Comparison of ENCODE assay signal across 22 mouse cellular contexts in genomic region chr14:33348146-33348545, GRCm38 (mm10).
DNase-seq lines count a peak whose midpoint lies in the region; TF ChIP-seq lines count a peak whose summit lies in the region.
"Had no signal": no experiment of that assay in that cellular context is flagged by ENCODE, and none has a peak within 500 bp of the region (broad histone marks: within the 10 kb centered on the region; RNA-seq: fewer than 3 reads in every experiment).

No protein-coding gene starts in this region.

- H3K4me1 ChIP-seq in lung, adult 2 months (ENCODE audit: control insufficient read depth, insufficient read depth, low read length): peaks cover 15% of the 10 kb centered on the region

- TF ChIP-seq CTCF in lung, adult 2 months (IDR thresholded peaks at IDR 0.05; ENCODE audit: insufficient read depth, low read length): no peak

- 14% methylated on average over 1 of the region's 1 CpGs for WGBS in lung, adult 2 months

- DNase-seq in lung, adult 18-20 months: peak; percentile 57 to 70
- DNase-seq in lung, adult 2 months: no peak
- peak; percentile 39 for DNase-seq in lung, postnatal 14 days
- DNase-seq in lung, postnatal 36 days: peak; percentile 58
- no peak for DNase-seq in heart, adult 9 months (ENCODE audit: low spot score in 2 of 2)
- DNase-seq in testis, postnatal 10 days (ENCODE audit: low spot score): no peak
- no peak for DNase-seq in adrenal gland, adult 18-20 months (ENCODE audit: low spot score in 2 of 2)
- DNase-seq: adrenal gland, adult 2 months; adrenal gland, postnatal 25 days; B cell, adult 2 months; cerebellum, adult 11 months; cerebellum, adult 18-20 months; cerebellum, adult 8-10 months; cerebellum, adult 9-11 months; cerebellum, postnatal 14 days; cerebellum, postnatal 36 days; embryo, embryonic 11 days had no signal

- no peak overlapping the region for H3K4me3 ChIP-seq in lung, adult 2 months (replicated peaks; ENCODE audit: extremely low read depth, low read depth, low read length)
- H3K4me3 ChIP-seq: embryonic facial prominence, embryonic 13.5 days; embryonic facial prominence, embryonic 15.5 days; erythroblast, embryonic 14.5 days; forebrain, embryonic 10.5 days; forebrain, embryonic 12.5 days had no signal

- no peak for TF ChIP-seq POLR2A in lung, adult 2 months (IDR thresholded peaks at IDR 0.05; ENCODE audit: borderline replicate concordance, extremely low read depth, low read depth, low read length)

Comparison
In these comparisons a context has a peak if more than half of its experiments do, and no peak if none do; other contexts are left out.
1. DNase-seq: peak in lung, adult 18-20 months (2 of 2), lung, postnatal 14 days (single experiment) and lung, postnatal 36 days (single experiment); none in lung, adult 2 months (single experiment), heart, adult 9 months (0 of 2), testis, postnatal 10 days (single experiment) and adrenal gland, adult 18-20 months (0 of 2).